Comparison of ENCODE assay signal across 8 mouse cellular contexts in the genomic region with DNA sequence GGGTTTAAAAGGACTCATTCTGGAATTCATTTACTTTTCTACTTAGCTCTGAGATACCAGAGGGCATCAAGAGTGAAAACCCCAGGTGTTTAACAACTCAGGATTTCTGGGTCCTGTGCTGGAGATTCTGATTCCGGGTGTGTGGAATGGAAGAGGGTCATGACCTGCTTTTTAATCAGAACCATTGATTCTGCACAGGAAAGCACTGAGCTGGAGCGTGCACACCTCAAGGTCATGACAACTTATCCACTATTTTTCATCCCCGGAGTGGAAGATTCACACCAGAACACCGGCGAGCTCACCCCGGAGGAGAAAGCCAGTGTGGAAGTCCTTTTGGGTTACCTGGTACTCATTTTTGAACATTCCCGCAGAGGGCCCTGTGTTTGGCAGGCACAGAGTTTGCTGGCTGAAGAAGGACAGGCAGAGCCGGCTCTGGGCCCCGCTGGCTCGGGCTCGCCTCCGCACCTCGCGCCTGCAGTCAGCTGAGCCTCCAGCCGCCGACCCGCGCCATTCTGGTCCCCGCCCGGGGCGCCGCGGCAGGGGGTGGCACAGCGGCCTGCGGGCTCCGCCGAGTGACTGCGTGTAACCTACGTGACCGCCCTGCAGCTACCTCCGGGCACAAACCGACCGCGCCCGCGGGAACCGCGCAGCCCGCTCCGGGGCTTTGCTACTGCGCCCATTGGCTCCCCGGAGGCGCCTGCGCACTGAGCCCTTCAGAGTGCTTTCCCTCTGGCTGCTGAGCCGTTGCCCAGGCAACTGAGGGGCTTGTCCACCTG. TPM values are rescaled to one million over a fixed set of nuclear protein-coding genes. Genes with fewer than 3 reads are reported as not detected.
DNase-seq lines count a peak whose midpoint lies in the region; ATAC-seq lines count a peak whose summit lies in the region.
"Had no signal": no experiment of that assay in that cellular context is flagged by ENCODE, and none has a peak within 500 bp of the region (broad histone marks: within the 10 kb centered on the region; RNA-seq: fewer than 3 reads in every experiment).

A gene (minus strand): TSS at position 605 of the 776 bp plus-strand sequence.

- no peaks in the 10 kb centered on the region for H3K9me3 ChIP-seq in embryonic facial prominence, embryonic 12.5 days
- H3K9me3 ChIP-seq in heart, embryonic 10.5 days, result no peaks in the 10 kb centered on the region
- no peaks in the 10 kb centered on the region for H3K9me3 ChIP-seq in limb, embryonic 12.5 days
- H3K9me3 ChIP-seq in midbrain, embryonic 16.5 days (replicated peaks; ENCODE audit: control insufficient read depth, low read length, poor library complexity, severe bottlenecking), result no peaks in the 10 kb centered on the region
- no peaks in the 10 kb centered on the region for H3K9me3 ChIP-seq in stomach, embryonic 15.5 days

- DNase-seq in adrenal gland, postnatal 4 days (ENCODE audit: low spot score in 2 of 2), result peak; percentile 42 to 52
- peak; percentile 93 for DNase-seq in heart, embryonic 10.5 days (ENCODE audit: low spot score)
- DNase-seq in kidney, adult 9 months, result peak; percentile 71

- H3K36me3 ChIP-seq in embryonic facial prominence, embryonic 12.5 days, result no peaks in the 10 kb centered on the region
- 0 out of 2 replicates have a peak, but pooled peaks cover 4% of the 10 kb centered on the region for H3K36me3 ChIP-seq in heart, embryonic 10.5 days
- H3K36me3 ChIP-seq in limb, embryonic 12.5 days, result no peaks in the 10 kb centered on the region
- no peaks in the 10 kb centered on the region for H3K36me3 ChIP-seq in midbrain, embryonic 16.5 days (ENCODE audit: control insufficient read depth, insufficient read depth, low read length)
- no peaks in the 10 kb centered on the region for H3K36me3 ChIP-seq in stomach, embryonic 15.5 days

- H3K4me2 ChIP-seq in embryonic facial prominence, embryonic 12.5 days (replicated peaks), result peak within 1 kb of the TSS; percentile 65
- peak within 1 kb of the TSS; percentile 70 for H3K4me2 ChIP-seq in limb, embryonic 12.5 days
- peak within 1 kb of the TSS; percentile 73 for H3K4me2 ChIP-seq in midbrain, embryonic 16.5 days (ENCODE audit: low read length)
- peak within 1 kb of the TSS; percentile 81 for H3K4me2 ChIP-seq in stomach, embryonic 15.5 days

- peak within 1 kb of the TSS; percentile 69 for H3K27ac ChIP-seq in embryonic facial prominence, embryonic 12.5 days
- H3K27ac ChIP-seq in heart, embryonic 10.5 days, result peak within 1 kb of the TSS; percentile 94
- H3K27ac ChIP-seq in limb, embryonic 12.5 days, result peak within 1 kb of the TSS; percentile 50
- peak within 1 kb of the TSS; percentile 68 for H3K27ac ChIP-seq in midbrain, embryonic 16.5 days (ENCODE audit: low read length)
- H3K27ac ChIP-seq in stomach, embryonic 15.5 days, result peak within 1 kb of the TSS; percentile 77

- no peaks in the 10 kb centered on the region for H3K27me3 ChIP-seq in embryonic facial prominence, embryonic 12.5 days
- no peaks in the 10 kb centered on the region for H3K27me3 ChIP-seq in heart, embryonic 10.5 days (ENCODE audit: insufficient read depth, poor library complexity, severe bottlenecking)
- H3K27me3 ChIP-seq in limb, embryonic 12.5 days, result no peaks in the 10 kb centered on the region
- H3K27me3 ChIP-seq in midbrain, embryonic 16.5 days (ENCODE audit: control insufficient read depth, insufficient read depth, low read depth, low read length), result no peaks in the 10 kb centered on the region
- H3K27me3 ChIP-seq in stomach, embryonic 15.5 days (replicated peaks), result no peaks in the 10 kb centered on the region

- H3K4me3 ChIP-seq in embryonic facial prominence, embryonic 12.5 days, result peak within 1 kb of the TSS; percentile 69
- H3K4me3 ChIP-seq in heart, embryonic 10.5 days, result peak within 1 kb of the TSS; percentile 82
- H3K4me3 ChIP-seq in limb, embryonic 12.5 days (replicated peaks), result peak within 1 kb of the TSS; percentile 68
- peak within 1 kb of the TSS; percentile 65 for H3K4me3 ChIP-seq in midbrain, embryonic 16.5 days (ENCODE audit: low read depth, low read length)
- H3K4me3 ChIP-seq in stomach, embryonic 15.5 days (replicated peaks), result peak within 1 kb of the TSS; percentile 64
- H3K4me3 ChIP-seq: myocyte had no signal

- ATAC-seq in embryonic facial prominence, embryonic 12.5 days (ENCODE audit: insufficient number of reproducible peaks, insufficient read depth, low FRiP score, low TSS enrichment), result peak; percentile 96
- ATAC-seq in limb, embryonic 12.5 days (ENCODE audit: insufficient number of reproducible peaks, insufficient read depth, low FRiP score, low TSS enrichment, low read depth), result peak; percentile 97
- peak; percentile 99 for ATAC-seq in midbrain, embryonic 16.5 days
- ATAC-seq in stomach, embryonic 15.5 days (ENCODE audit: insufficient read depth, low FRiP score, low read depth), result peak; percentile 98

- no peaks in the 10 kb centered on the region for H3K4me1 ChIP-seq in embryonic facial prominence, embryonic 12.5 days
- no peaks in the 10 kb centered on the region; the same call in 1 of the 2 replicates for H3K4me1 ChIP-seq in heart, embryonic 10.5 days
- H3K4me1 ChIP-seq in limb, embryonic 12.5 days (replicated peaks), result no peaks in the 10 kb centered on the region
- H3K4me1 ChIP-seq in midbrain, embryonic 16.5 days (ENCODE audit: control insufficient read depth, insufficient read depth, low read length), result no peaks in the 10 kb centered on the region
- no peaks in the 10 kb centered on the region for H3K4me1 ChIP-seq in stomach, embryonic 15.5 days

- peak within 1 kb of the TSS; percentile 77 for H3K9ac ChIP-seq in embryonic facial prominence, embryonic 12.5 days
- H3K9ac ChIP-seq in limb, embryonic 12.5 days (replicated peaks), result peak within 1 kb of the TSS; percentile 80
- H3K9ac ChIP-seq in midbrain, embryonic 16.5 days (ENCODE audit: low read depth, low read length), result peak within 1 kb of the TSS; percentile 78
- peak within 1 kb of the TSS; percentile 53 for H3K9ac ChIP-seq in stomach, embryonic 15.5 days

- WGBS in embryonic facial prominence, embryonic 12.5 days, result 1% methylated on average over 45 of the region's 45 CpGs
- WGBS in heart, embryonic 10.5 days, result 1% methylated on average over 45 of the region's 45 CpGs
- WGBS in limb, embryonic 12.5 days, result under 1% methylated on average over 45 of the region's 45 CpGs
- WGBS in midbrain, embryonic 16.5 days, result under 1% methylated on average over 45 of the region's 45 CpGs
- 1% methylated on average over 45 of the region's 45 CpGs for WGBS in stomach, embryonic 15.5 days

RNA-seq across cellular contexts. Expression of the gene that starts here (rescaled TPM):
- 1 to 10 TPM; 5.1 TPM for total RNA-seq in adrenal gland, postnatal 4 days (2021)
- polyA plus RNA-seq in embryonic facial prominence, embryonic 12.5 days (2016; fragmentation: Nextera tagmentation; extraction: Ambion mirVana), result 11.5 and 13.0 TPM in 2 replicates
- 14.0 and 20.5 TPM in 2 replicates for polyA plus RNA-seq in heart, embryonic 10.5 days (2016; fragmentation: Nextera tagmentation; extraction: Ambion mirVana)
- polyA plus RNA-seq in limb, embryonic 12.5 days (2016; fragmentation: Nextera tagmentation; extraction: Ambion mirVana), result 8.9 and 10.4 TPM in 2 replicates
- polyA plus RNA-seq in midbrain, embryonic 16.5 days (2015; fragmentation: Nextera tagmentation; extraction: Ambion mirVana), result 7.4 and 8.5 TPM in 2 replicates
- 11.0 and 11.2 TPM in 2 replicates for polyA plus RNA-seq in stomach, embryonic 15.5 days (2015; fragmentation: Nextera tagmentation; extraction: Ambion mirVana)

Comparison
In these comparisons a context has a peak if more than half of its experiments do, and no peak if none do; other contexts are left out.
1. Peak in every context shown above with its lines: DNase-seq, ATAC-seq, H3K4me3 ChIP-seq and H3K27ac ChIP-seq.